Mouse (Mus musculus): ENCODE data around the gene Slc6a17. TPM values are rescaled to one million over a fixed set of nuclear protein-coding genes. Genes with fewer than 3 reads are reported as not detected.

Gene Slc6a17
- total and polyA plus RNA-seq, 3 experiments: 0.04 TPM; not detected in 2

DNA sequence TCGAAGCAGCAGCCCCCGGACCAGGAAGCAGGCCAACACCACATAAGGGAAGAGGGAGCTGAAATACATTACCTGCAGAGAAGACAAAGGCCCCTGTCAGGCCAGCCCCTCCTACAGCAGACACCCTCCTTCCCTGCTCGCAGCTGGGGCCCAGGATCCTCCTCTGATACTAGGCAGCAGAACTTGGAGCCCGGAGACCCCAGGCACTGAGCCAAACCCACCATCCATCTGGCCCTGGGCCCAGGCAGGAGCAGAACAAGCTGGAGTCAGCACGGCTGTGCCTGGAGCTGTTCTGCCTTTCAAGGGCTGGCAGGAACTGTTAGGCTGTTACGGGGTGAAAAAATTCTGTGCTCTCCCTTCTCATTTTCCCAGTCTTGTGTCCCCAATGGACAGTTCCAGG lies 26.4 kb downstream of the Slc6a17 start:
- no peaks in the 10 kb centered on the region for H3K9me3 ChIP-seq (replicated peaks; ENCODE audit: insufficient read depth, low read length)
- TF ChIP-seq GABPA (IDR thresholded peaks at IDR 0.05; ENCODE audit: low read depth, low read length) (no peak), RAD21 (IDR thresholded peaks at IDR 0.05; ENCODE audit: low read depth, low read length) (no peak), TCF12 (IDR thresholded peaks at IDR 0.05; ENCODE audit: low read depth, low read length) (no peak), HCFC1 (IDR thresholded peaks at IDR 0.05; ENCODE audit: low read depth, low read length) (no peak), ETS1 (IDR thresholded peaks at IDR 0.05; ENCODE audit: low read depth, low read length) (no peak)
- no peaks in the 10 kb centered on the region for H3K79me2 ChIP-seq (ENCODE audit: control insufficient read depth, insufficient read depth, low read length, poor library complexity)
- peaks cover 9 to 12% of the 10 kb centered on the region in 2 experiments for H3K27me3 ChIP-seq (ENCODE audit: control insufficient read depth in 1 of 2, insufficient read depth in 2 of 2, low read length in 2 of 2)
- no peaks in the 10 kb centered on the region for H3K4me1 ChIP-seq (ENCODE audit: control insufficient read depth in 1 of 2, insufficient read depth in 2 of 2, low read length in 2 of 2)
- no peaks in the 10 kb centered on the region for H3K36me3 ChIP-seq (ENCODE audit: control insufficient read depth in 1 of 2, insufficient read depth in 2 of 2, low read length in 2 of 2)
- H3K9ac ChIP-seq (ENCODE audit: control insufficient read depth, low read depth, low read length, poor library complexity, severe bottlenecking): no peak overlapping the region
- DNase-seq (ENCODE audit: low read depth, low spot score): peak; percentile 28
- no peak overlapping the region for H3K27ac ChIP-seq (ENCODE audit: control insufficient read depth, low read depth, low read length)
- H3K4me3 ChIP-seq (ENCODE audit: control insufficient read depth in 1 of 2, insufficient read depth in 1 of 2, low read depth in 2 of 2, low read length in 2 of 2): no peak overlapping the region

DNA sequence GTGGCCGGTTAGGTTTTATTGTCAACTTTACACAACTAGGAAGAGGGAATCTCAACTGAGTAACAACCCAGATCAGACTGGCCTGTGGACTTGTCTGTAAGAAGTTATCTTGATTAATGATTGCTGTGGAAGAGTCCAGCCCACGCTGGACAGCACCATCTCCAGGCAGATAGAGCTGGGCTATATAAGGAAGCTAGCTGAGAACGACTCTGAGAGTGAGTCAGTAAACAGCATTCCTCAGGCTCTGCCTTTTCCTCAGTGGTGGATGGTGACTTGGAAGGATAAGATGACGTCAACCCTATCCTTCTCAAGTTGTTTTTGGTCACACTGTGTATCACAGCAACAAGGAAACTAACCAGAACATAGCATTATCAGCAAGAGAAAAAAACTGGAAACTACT lies 29.2 kb downstream of the Slc6a17 start:
- no peak for TF ChIP-seq POLR2A (IDR thresholded peaks at IDR 0.05; ENCODE audit: control insufficient read depth in 1 of 2, insufficient read depth in 1 of 2, low read depth in 1 of 2, low read length in 2 of 2, poor library complexity in 1 of 2)
- TF ChIP-seq POLR2AphosphoS2 (IDR thresholded peaks at IDR 0.05; ENCODE audit: low read length): no peak
- TF ChIP-seq SMC3 (IDR thresholded peaks at IDR 0.05; ENCODE audit: low read depth, low read length): no peak
- no peak for TF ChIP-seq GATA1 (IDR thresholded peaks at IDR 0.05; ENCODE audit: low read depth, low read length)
- Histone ChIP-seq H3K27ac (ENCODE audit: control insufficient read depth, low read depth, low read length) (no peak overlapping the region), H3K9me3 (replicated peaks; ENCODE audit: insufficient read depth, low read length) (no peaks in the 10 kb centered on the region), H3K4me3 (ENCODE audit: control insufficient read depth in 1 of 2, insufficient read depth in 1 of 2, low read depth in 2 of 2, low read length in 2 of 2) (no peak overlapping the region), H3K4me1 (ENCODE audit: control insufficient read depth in 1 of 2, insufficient read depth in 2 of 2, low read length in 2 of 2) (no peaks in the 10 kb centered on the region), H3K9ac (ENCODE audit: control insufficient read depth, low read depth, low read length, poor library complexity, severe bottlenecking) (no peak overlapping the region), H3K36me3 (ENCODE audit: control insufficient read depth in 1 of 2, insufficient read depth in 2 of 2, low read length in 2 of 2) (no peaks in the 10 kb centered on the region), H3K79me2 (ENCODE audit: control insufficient read depth, insufficient read depth, low read length, poor library complexity) (no peaks in the 10 kb centered on the region), H3K27me3 (ENCODE audit: control insufficient read depth in 1 of 2, insufficient read depth in 2 of 2, low read length in 2 of 2) (peaks cover 6 to 15% of the 10 kb centered on the region in 2 experiments)
- DNase-seq (ENCODE audit: low read depth, low spot score): no peak

DNA sequence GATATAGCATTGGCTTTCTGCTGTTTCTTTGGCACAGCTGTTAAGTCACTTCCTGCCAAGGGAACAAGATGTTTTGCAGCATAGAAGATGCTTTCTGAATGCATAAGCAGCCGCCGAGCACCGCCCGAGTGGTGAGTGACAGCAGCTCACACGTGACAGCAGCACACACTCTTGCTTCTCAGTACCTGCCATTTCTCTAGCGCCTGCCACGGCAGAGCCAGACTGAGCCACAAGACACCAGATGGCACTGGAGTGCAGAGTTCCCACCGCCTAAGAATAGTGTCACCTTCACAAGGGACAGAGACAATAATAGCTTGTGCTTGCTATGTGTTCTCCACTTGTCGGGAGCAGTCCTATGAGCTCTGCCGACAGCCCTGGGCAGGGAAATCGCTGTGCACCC lies 34.5 kb downstream of the Slc6a17 start:
- Histone ChIP-seq H3K4me3 (ENCODE audit: control insufficient read depth in 1 of 2, insufficient read depth in 1 of 2, low read depth in 2 of 2, low read length in 2 of 2) (no peak overlapping the region), H3K36me3 (ENCODE audit: control insufficient read depth in 1 of 2, insufficient read depth in 2 of 2, low read length in 2 of 2) (no peaks in the 10 kb centered on the region), H3K4me1 (ENCODE audit: control insufficient read depth in 1 of 2, insufficient read depth in 2 of 2, low read length in 2 of 2) (no peaks in the 10 kb centered on the region), H3K9ac (ENCODE audit: control insufficient read depth, low read depth, low read length, poor library complexity, severe bottlenecking) (no peak overlapping the region), H3K79me2 (ENCODE audit: control insufficient read depth, insufficient read depth, low read length, poor library complexity) (no peaks in the 10 kb centered on the region), H3K27ac (ENCODE audit: control insufficient read depth, low read depth, low read length) (no peak overlapping the region), H3K27me3 (ENCODE audit: control insufficient read depth in 1 of 2, insufficient read depth in 2 of 2, low read length in 2 of 2) (peaks cover 2 to 14% of the 10 kb centered on the region in 2 experiments; a peak in 3 of 4 replicates), H3K9me3 (replicated peaks; ENCODE audit: insufficient read depth, low read length) (no peaks in the 10 kb centered on the region)
- no peak for DNase-seq (ENCODE audit: low read depth, low spot score)
- TF ChIP-seq USF1 (IDR thresholded peaks at IDR 0.05; ENCODE audit: low read depth, low read length) (no peak), JUND (IDR thresholded peaks at IDR 0.05; ENCODE audit: low read depth, low read length) (no peak), KAT2A (conservative IDR thresholded peaks at IDR 0.05; ENCODE audit: low read depth, low read length) (no peak), HCFC1 (IDR thresholded peaks at IDR 0.05; ENCODE audit: low read depth, low read length) (no peak), RCOR1 (IDR thresholded peaks at IDR 0.05; ENCODE audit: low read depth, low read length) (no peak), NRF1 (IDR thresholded peaks at IDR 0.05; ENCODE audit: insufficient read depth, low read depth, low read length, poor library complexity, severe bottlenecking) (no peak), ZNF384 (IDR thresholded peaks at IDR 0.05; ENCODE audit: low read depth, low read length) (no peak), NELFE (IDR thresholded peaks at IDR 0.05; ENCODE audit: low read depth, low read length) (no peak), POLR2AphosphoS2 (IDR thresholded peaks at IDR 0.05; ENCODE audit: low read length) (no peak), MYC (IDR thresholded peaks at IDR 0.05; ENCODE audit: low read depth, low read length) (no peak), TCF12 (IDR thresholded peaks at IDR 0.05; ENCODE audit: low read depth, low read length) (no peak), ZMIZ1 (IDR thresholded peaks at IDR 0.05; ENCODE audit: low read depth, low read length) (no peak), CHD1 (IDR thresholded peaks at IDR 0.05; ENCODE audit: low read depth, low read length) (no peak), USF2 (IDR thresholded peaks at IDR 0.05; ENCODE audit: borderline replicate concordance in 1 of 2, insufficient read depth in 1 of 2, low read depth in 1 of 2, low read length in 2 of 2) (no peak), ZC3H11A (IDR thresholded peaks at IDR 0.05; ENCODE audit: low read depth, low read length) (no peak), TAL1 (IDR thresholded peaks at IDR 0.05; ENCODE audit: low read length) (no peak), GATA1 (IDR thresholded peaks at IDR 0.05; ENCODE audit: low read depth, low read length) (no peak), BHLHE40 (IDR thresholded peaks at IDR 0.05; ENCODE audit: borderline replicate concordance, low read depth, low read length) (no peak)
